Mouse (Mus musculus) liver, embryonic 12.5 days (tissue): ENCODE results near the gene Pxn. TPM values are rescaled to one million over a fixed set of nuclear protein-coding genes. Genes with fewer than 3 reads are reported as not detected.

ENCODE experiments used
- ATAC-seq: fragments of 200-750 bp; cut with Nextera tagmentation; 2 replicates; pipeline ENCODE4 v1.8.0; 2017; ENCODE audit warnings: moderate number of reproducible peaks, mild to moderate bottlenecking, moderate library complexity
- H3K27ac ChIP-seq: fragments of 300-500 bp; sonication (generic); 2 replicates; pipeline ENCODE4 v1.5.1; 2016; ENCODE audit warnings: mild to moderate bottlenecking
- H3K27me3 ChIP-seq: fragments of 300-500 bp; sonication (generic); replicated peaks from 2 replicates; pipeline ENCODE4 v1.6.1; 2016; ENCODE audit warnings: mild to moderate bottlenecking, moderate library complexity
- H3K36me3 ChIP-seq: fragments of 300-500 bp; sonication (generic); 2 replicates; pipeline ENCODE4 v1.6.1; 2016; ENCODE audit warnings: mild to moderate bottlenecking, moderate library complexity
- H3K4me1 ChIP-seq: fragments of 300-500 bp; sonication (generic); 2 replicates; pipeline ENCODE4 v1.6.1; 2016
- H3K4me2 ChIP-seq: fragments of 300-500 bp; sonication (generic); 2 replicates; pipeline ENCODE4 v1.6.1; 2016; ENCODE audit warnings: mild to moderate bottlenecking, moderate library complexity
- H3K4me3 ChIP-seq: fragments of 300-500 bp; sonication (generic); 2 replicates; pipeline ENCODE4 v1.5.1; 2016; ENCODE audit warnings: mild to moderate bottlenecking, moderate library complexity
- H3K9ac ChIP-seq: fragments of 300-500 bp; sonication (generic); 2 replicates; pipeline ENCODE4 v1.6.1; 2016; ENCODE audit warnings: mild to moderate bottlenecking, moderate library complexity
- H3K9me3 ChIP-seq: fragments of 300-500 bp; sonication (generic); replicated peaks from 2 replicates; pipeline ENCODE4 v1.6.1; 2016; ENCODE audit warnings: mild to moderate bottlenecking, moderate library complexity
- WGBS: fragments of 180-500 bp; shearing (Covaris S2); methylation state at CpG from one replicate; pipeline ENCODE4 v1.1.7; 2016; ENCODE audit not compliant: insufficient replicate concordance; 5-methylcytosine and 5-hydroxymethylcytosine counted together
- polyA plus RNA-seq: library from polyadenylated mRNA; unstranded; fragments of >200 nt; fragmentation: Nextera tagmentation; extraction: Ambion mirVana; gene quantifications from 2 replicates; pipeline ENCODE4 v1.2.1, GENCODE M21; 2016

Gene Pxn
- polyA plus RNA-seq, 1 experiment from 2014 or later: 17.4 TPM

GRCm38 (mm10) chr5:115524471-115524870 is 18.0 kb downstream of the Pxn start:
- 50% methylated on average over 12 of the region's 12 CpGs for WGBS
- Histone ChIP-seq H3K27ac (peak overlapping the region; percentile 41; the same call in 1 of the 2 replicates), H3K9ac (no peak overlapping the region), H3K36me3 (no peaks in the 10 kb centered on the region; the same call in 1 of the 2 replicates), H3K4me1 (peaks cover 82% of the 10 kb centered on the region), H3K27me3 (no peaks in the 10 kb centered on the region), H3K4me2 (no peak overlapping the region), H3K9me3 (no peaks in the 10 kb centered on the region), H3K4me3 (no peak overlapping the region)
- no peak for ATAC-seq

GRCm38 (mm10) chr5:115525416-115525815 is 18.9 kb downstream of the Pxn start:
- no peak overlapping the region for H3K27ac ChIP-seq

GRCm38 (mm10) chr5:115525943-115526342 is 19.5 kb downstream of the Pxn start:
- H3K27me3 ChIP-seq: no peaks in the 10 kb centered on the region
- no peak for ATAC-seq
- H3K36me3 ChIP-seq: no peaks in the 10 kb centered on the region; the same call in 1 of the 2 replicates
- WGBS: 81% methylated on average over 9 of the region's 9 CpGs
- no peaks in the 10 kb centered on the region for H3K9me3 ChIP-seq
- H3K4me1 ChIP-seq: peaks cover 85% of the 10 kb centered on the region
- no peak overlapping the region for H3K4me2 ChIP-seq
- H3K9ac ChIP-seq: no peak overlapping the region
- no peak overlapping the region for H3K4me3 ChIP-seq
- H3K27ac ChIP-seq: no peak overlapping the region

More at GRCm38 (mm10) chr5:115525416-115525815, 18.9 kb downstream of the Pxn start:
- Histone ChIP-seq H3K36me3 (no peaks in the 10 kb centered on the region; the same call in 1 of the 2 replicates), H3K4me1 (peaks cover 85% of the 10 kb centered on the region), H3K4me3 (no peak overlapping the region), H3K9me3 (no peaks in the 10 kb centered on the region), H3K9ac (no peak overlapping the region), H3K4me2 (no peak overlapping the region), H3K27me3 (no peaks in the 10 kb centered on the region)
- ATAC-seq: no peak
- WGBS: 88% methylated on average over 4 of the region's 4 CpGs

- Histone ChIP-seq H3K9ac (no peak overlapping the region), H3K9me3 (no peaks in the 10 kb centered on the region), H3K4me1 (peaks cover 85% of the 10 kb centered on the region), H3K4me3 (no peak overlapping the region), H3K27me3 (no peaks in the 10 kb centered on the region), H3K27ac (no peak overlapping the region), H3K4me2 (no peak overlapping the region), H3K36me3 (no peaks in the 10 kb centered on the region; the same call in 1 of the 2 replicates)
- no peak for ATAC-seq
- 83% methylated on average over 17 of the region's 17 CpGs for WGBS
Measured at GRCm38 (mm10) chr5:115526456-115527202, 20.2 kb downstream of the Pxn start.

- H3K9me3 ChIP-seq: no peaks in the 10 kb centered on the region
- H3K9ac ChIP-seq: no peak overlapping the region
- H3K27me3 ChIP-seq: no peaks in the 10 kb centered on the region
- H3K4me2 ChIP-seq: no peak overlapping the region
- no peak overlapping the region for H3K27ac ChIP-seq
- peaks cover 4% of the 10 kb centered on the region; the same call in 1 of the 2 replicates for H3K36me3 ChIP-seq
- ATAC-seq: no peak
- H3K4me1 ChIP-seq: peaks cover 85% of the 10 kb centered on the region
- no peak overlapping the region for H3K4me3 ChIP-seq
- WGBS: 58% methylated on average over 5 of the region's 5 CpGs
Measured at GRCm38 (mm10) chr5:115528128-115528527, 21.7 kb downstream of the Pxn start.

GRCm38 (mm10) chr5:115529364-115529741 is 22.9 kb downstream of the Pxn start:
- WGBS: 46% methylated on average over 8 of the region's 8 CpGs
- H3K36me3 ChIP-seq: peaks cover 5% of the 10 kb centered on the region; the same call in 1 of the 2 replicates
- H3K27ac ChIP-seq: peak overlapping the region; percentile 85
- no peaks in the 10 kb centered on the region for H3K9me3 ChIP-seq
- ATAC-seq: no peak
- H3K4me2 ChIP-seq: peak overlapping the region; percentile 70
- H3K4me3 ChIP-seq: no peak overlapping the region
- H3K4me1 ChIP-seq: peaks cover 85% of the 10 kb centered on the region
- H3K9ac ChIP-seq: no peak overlapping the region
- peaks cover 4% of the 10 kb centered on the region; the same call in 1 of the 2 replicates for H3K27me3 ChIP-seq

GRCm38 (mm10) chr5:115529742-115530446 is 23.4 kb downstream of the Pxn start:
- H3K4me1 ChIP-seq: peaks cover 85% of the 10 kb centered on the region
- peak overlapping the region; percentile 29; the same call in 1 of the 2 replicates for H3K9ac ChIP-seq
- H3K4me3 ChIP-seq: no peak overlapping the region
- peaks cover 5% of the 10 kb centered on the region; the same call in 1 of the 2 replicates for H3K36me3 ChIP-seq
- H3K9me3 ChIP-seq: no peaks in the 10 kb centered on the region
- ATAC-seq: no peak
- peak overlapping the region; percentile 70 for H3K4me2 ChIP-seq
- 43% methylated on average over 7 of the region's 7 CpGs for WGBS
- H3K27ac ChIP-seq: peak overlapping the region; percentile 85
- H3K27me3 ChIP-seq: peaks cover 4% of the 10 kb centered on the region; the same call in 1 of the 2 replicates

- 0 out of 2 replicates have a peak overlapping the region, but pooled peaks have one; percentile 29 for H3K9ac ChIP-seq
Measured at GRCm38 (mm10) chr5:115530447-115530809, 24.0 kb downstream of the Pxn start.

GRCm38 (mm10) chr5:115531671-115532270 is 25.3 kb downstream of the Pxn start:
- 21% methylated on average over 18 of the region's 18 CpGs for WGBS
- H3K4me1 ChIP-seq: peaks cover 90% of the 10 kb centered on the region
- H3K27me3 ChIP-seq: peaks cover 4% of the 10 kb centered on the region
- peak overlapping the region; percentile 34 for H3K4me3 ChIP-seq
- H3K9me3 ChIP-seq: no peaks in the 10 kb centered on the region
- H3K36me3 ChIP-seq: peaks cover 5% of the 10 kb centered on the region; the same call in 1 of the 2 replicates
- H3K9ac ChIP-seq: peak overlapping the region; percentile 55
- ATAC-seq: peak; percentile 94
- peak overlapping the region; percentile 85 for H3K27ac ChIP-seq
- H3K4me2 ChIP-seq: peak overlapping the region; percentile 70

More at GRCm38 (mm10) chr5:115530447-115530809, 24.0 kb downstream of the Pxn start:
- H3K4me1 ChIP-seq: peaks cover 85% of the 10 kb centered on the region
- no peak for ATAC-seq
- H3K4me2 ChIP-seq: peak overlapping the region; percentile 70
- H3K9me3 ChIP-seq: no peaks in the 10 kb centered on the region
- H3K27me3 ChIP-seq: peaks cover 4% of the 10 kb centered on the region; the same call in 1 of the 2 replicates
- whole genome bisulfite sequencing: 16% methylated on average over 8 of the region's 8 CpGs
- no peak overlapping the region for H3K4me3 ChIP-seq
- peaks cover 5% of the 10 kb centered on the region; the same call in 1 of the 2 replicates for H3K36me3 ChIP-seq
- H3K27ac ChIP-seq: peak overlapping the region; percentile 85

- Histone ChIP-seq H3K27me3 (peaks cover 4% of the 10 kb centered on the region), H3K9ac (0 out of 2 replicates have a peak overlapping the region, but pooled peaks have one; percentile 2), H3K4me3 (no peak overlapping the region), H3K36me3 (peaks cover 5% of the 10 kb centered on the region; the same call in 1 of the 2 replicates), H3K9me3 (no peaks in the 10 kb centered on the region), H3K4me1 (peaks cover 92% of the 10 kb centered on the region), H3K4me2 (peak overlapping the region; percentile 46), H3K27ac (0 out of 2 replicates have a peak overlapping the region, but pooled peaks have one; percentile 38)
- ATAC-seq: no peak
- 13% methylated on average over 16 of the region's 16 CpGs for WGBS
Measured at GRCm38 (mm10) chr5:115534290-115534731, 27.8 kb downstream of the Pxn start.

GRCm38 (mm10) chr5:115534856-115535255 is 28.4 kb downstream of the Pxn start:
- 12% methylated on average over 8 of the region's 8 CpGs for WGBS
- H3K27ac ChIP-seq: peak overlapping the region; percentile 38; the same call in 1 of the 2 replicates

More at GRCm38 (mm10) chr5:115534856-115535255, 28.4 kb downstream of the Pxn start:
- Histone ChIP-seq H3K9me3 (no peaks in the 10 kb centered on the region), H3K4me3 (no peak overlapping the region), H3K9ac (0 out of 2 replicates have a peak overlapping the region, but pooled peaks have one; percentile 2), H3K36me3 (peaks cover 5% of the 10 kb centered on the region; the same call in 1 of the 2 replicates), H3K4me1 (peaks cover 88% of the 10 kb centered on the region), H3K4me2 (peak overlapping the region; percentile 46), H3K27me3 (peaks cover 4% of the 10 kb centered on the region)
- ATAC-seq: no peak
